Mouse (Mus musculus) ES-Bruce4 (cell line): ENCODE results near the gene 1700001P01Rik. TPM values are rescaled to one million over a fixed set of nuclear protein-coding genes. Genes with fewer than 3 reads are reported as not detected.
A peak's percentile ranks its signal among the peaks of the same experiment; 100 is the strongest.

Source experiments
- H3K27ac ChIP-seq: 2 replicates; pipeline ENCODE4 v1.5.1; 2012; ENCODE audit warnings: low read length, inconsistent platforms; ENCODE audit not compliant: insufficient read depth
- H3K27me3 ChIP-seq: 2 replicates; pipeline ENCODE4 v1.6.1; 2012; ENCODE audit warnings: mild to moderate bottlenecking, low read length, inconsistent platforms; ENCODE audit not compliant: control insufficient read depth, poor library complexity, insufficient read depth, severe bottlenecking
- H3K36me3 ChIP-seq: 2 replicates; pipeline ENCODE4 v1.6.1; 2012; ENCODE audit warnings: inconsistent platforms, mild to moderate bottlenecking, low read length, moderate library complexity; ENCODE audit not compliant: control insufficient read depth, poor library complexity, insufficient read depth, severe bottlenecking
- H3K4me1 ChIP-seq: one replicate; pipeline ENCODE4 v1.8.1; 2011; ENCODE audit warnings: low read length; ENCODE audit not compliant: control insufficient read depth, insufficient read depth
- H3K4me3 ChIP-seq: 2 replicates; pipeline ENCODE4 v1.5.1; 2011; ENCODE audit warnings: low read depth, mild to moderate bottlenecking, low read length
- H3K9ac ChIP-seq: 2 replicates; pipeline ENCODE4 v1.6.1; 2012; ENCODE audit warnings: low read depth, mild to moderate bottlenecking, inconsistent platforms; ENCODE audit not compliant: poor library complexity, severe bottlenecking
- H3K9me3 ChIP-seq: replicated peaks from 2 replicates; pipeline ENCODE4 v1.6.1; 2012; ENCODE audit warnings: mild to moderate bottlenecking, low read length, inconsistent platforms; ENCODE audit not compliant: control insufficient read depth, poor library complexity, insufficient read depth, severe bottlenecking
- CTCF ChIP-seq: IDR thresholded peaks from one replicate; pipeline ENCODE4 v1.8.1; 2011; ENCODE audit warnings: low read depth, low read length
- EP300 ChIP-seq: IDR thresholded peaks from 2 replicates; pipeline ENCODE4 v1.6.1; 2011; ENCODE audit warnings: low read depth, low read length; ENCODE audit not compliant: insufficient read depth
- POLR2A ChIP-seq: IDR thresholded peaks from one replicate; pipeline ENCODE4 v1.8.1; 2011; ENCODE audit warnings: low read length; ENCODE audit not compliant: insufficient read depth
- polyA plus RNA-seq: library from polyadenylated mRNA; stranded (reverse); fragments of >200 nt; gene quantifications from 2 replicates; pipeline ENCODE4 v1.2.4, GENCODE M21; 2011; ENCODE audit warnings: low read depth; ENCODE audit not compliant: missing spikeins, insufficient read depth, insufficient read length

Gene 1700001P01Rik
- polyA plus RNA-seq, 1 experiment: 0.99 TPM

GRCm38 (mm10) chr11:97808093-97808492 is 32.4 kb upstream of the 1700001P01Rik start:
- H3K9ac ChIP-seq: peak overlapping the region; percentile 44
- H3K36me3 ChIP-seq: peaks cover 17% of the 10 kb centered on the region
- no peaks in the 10 kb centered on the region for H3K9me3 ChIP-seq
- peak overlapping the region; percentile 97 for H3K27ac ChIP-seq
- H3K4me1 ChIP-seq: peaks cover 35% of the 10 kb centered on the region
- H3K27me3 ChIP-seq: no peaks in the 10 kb centered on the region
- no peak for TF ChIP-seq POLR2A
- no peak for TF ChIP-seq CTCF
- TF ChIP-seq EP300: peak; percentile 91
- H3K4me3 ChIP-seq: no peak overlapping the region

GRCm38 (mm10) chr11:97807626-97808025 is 31.9 kb upstream of the 1700001P01Rik start:
- Histone ChIP-seq H3K36me3 (peaks cover 17% of the 10 kb centered on the region), H3K4me1 (peaks cover 33% of the 10 kb centered on the region), H3K9me3 (no peaks in the 10 kb centered on the region), H3K4me3 (peak overlapping the region; percentile 4; the same call in 1 of the 2 replicates), H3K27me3 (no peaks in the 10 kb centered on the region), H3K27ac (peak overlapping the region; percentile 97), H3K9ac (peak overlapping the region; percentile 44)
- TF ChIP-seq CTCF (no peak), POLR2A (no peak), EP300 (no peak)

- H3K27ac ChIP-seq: peak overlapping the region; percentile 81
- H3K36me3 ChIP-seq: peaks cover 17% of the 10 kb centered on the region
- TF ChIP-seq CTCF (no peak), POLR2A (no peak), EP300 (no peak)
- no peaks in the 10 kb centered on the region for H3K27me3 ChIP-seq
- H3K9me3 ChIP-seq: no peaks in the 10 kb centered on the region
- H3K4me3 ChIP-seq: peak overlapping the region; percentile 29
- peaks cover 31% of the 10 kb centered on the region for H3K4me1 ChIP-seq
- H3K9ac ChIP-seq: 0 out of 2 replicates have a peak overlapping the region, but pooled peaks have one; percentile 4
These were observed 30.9 kb upstream of the 1700001P01Rik start for GRCm38 (mm10) chr11:97806613-97806964.

- H3K9me3 ChIP-seq: no peaks in the 10 kb centered on the region
- peak overlapping the region; percentile 63 for H3K9ac ChIP-seq
- TF ChIP-seq CTCF: no peak
- no peak for TF ChIP-seq POLR2A
- peak; percentile 97 for TF ChIP-seq EP300
- peaks cover 28% of the 10 kb centered on the region for H3K4me1 ChIP-seq
- H3K36me3 ChIP-seq: peaks cover 17% of the 10 kb centered on the region
- peak overlapping the region; percentile 92 for H3K27ac ChIP-seq
- H3K4me3 ChIP-seq: peak overlapping the region; percentile 29
- H3K27me3 ChIP-seq: no peaks in the 10 kb centered on the region
These were observed 30.2 kb upstream of the 1700001P01Rik start for GRCm38 (mm10) chr11:97805662-97806612.

DNA sequence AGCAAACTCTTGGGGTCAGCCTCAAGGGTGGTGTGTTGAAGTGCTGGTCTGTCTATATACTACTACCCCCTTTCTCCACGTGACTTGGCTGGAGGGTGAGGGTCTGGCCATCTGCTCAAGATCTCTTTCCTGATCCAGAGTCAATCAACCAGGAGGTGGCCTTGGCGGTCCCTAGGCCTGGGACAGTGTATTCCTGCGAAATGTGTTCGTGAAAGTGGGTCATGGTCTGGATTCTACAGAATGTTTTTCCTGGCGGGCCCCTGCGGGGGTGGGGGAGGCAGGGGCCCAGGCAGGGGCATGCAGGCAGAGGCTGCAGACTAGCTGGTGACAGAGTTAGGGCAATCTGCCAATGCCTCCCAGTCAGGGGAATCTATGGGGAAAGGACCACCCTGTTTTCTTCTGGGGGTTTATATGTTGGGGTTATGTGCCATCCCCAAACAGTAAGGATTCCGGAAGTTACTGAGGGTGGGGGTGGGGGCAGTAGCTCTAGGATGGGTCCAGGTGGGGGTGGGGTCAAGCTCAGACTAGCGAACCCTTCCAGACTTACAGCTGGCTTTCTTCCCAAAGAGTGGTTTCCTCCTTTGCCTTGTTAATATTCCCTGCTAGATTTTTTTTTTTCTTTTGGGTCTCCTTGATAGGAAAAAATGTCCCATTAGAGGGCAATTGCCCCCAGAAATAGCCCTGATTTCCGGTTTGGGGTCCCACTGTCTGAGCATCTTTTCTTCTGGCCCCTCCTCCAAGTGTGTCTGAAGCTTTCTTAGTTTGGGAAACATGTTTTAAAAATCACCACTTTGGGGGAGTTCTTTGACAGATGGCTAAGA is 29.3 kb upstream of the 1700001P01Rik start:
- peaks cover 24% of the 10 kb centered on the region for H3K4me1 ChIP-seq

More for the DNA sequence above, 29.3 kb upstream of the 1700001P01Rik start:
- H3K9ac ChIP-seq: peak overlapping the region; percentile 63
- H3K27ac ChIP-seq: peak overlapping the region; percentile 93
- H3K9me3 ChIP-seq: no peaks in the 10 kb centered on the region
- TF ChIP-seq EP300: 0 out of 2 replicates have a peak, but pooled peaks have one; percentile 45
- no peak for TF ChIP-seq CTCF
- TF ChIP-seq POLR2A: no peak
- no peaks in the 10 kb centered on the region for H3K27me3 ChIP-seq
- peaks cover 17% of the 10 kb centered on the region for H3K36me3 ChIP-seq
- H3K4me3 ChIP-seq: peak overlapping the region; percentile 29
